Mouse (Mus musculus) adrenal gland, adult 8-10 months (tissue): ENCODE measurements around the gene Bag1. TPM values are rescaled to one million over a fixed set of nuclear protein-coding genes. Genes with fewer than 3 reads are reported as not detected.

Experiments used
- DNase-seq: peaks from one replicate; pipeline ENCODE4 v3.0.0; 2022
- total RNA-seq, 4 experiments: library from RNA; stranded (reverse); gene quantifications; 2 replicates each; pipeline ENCODE4 v1.2.4; 2022

The Bag1 gene
- 100 to 1,000 TPM; 187 to 375 (median 251) TPM for total RNA-seq

DNA sequence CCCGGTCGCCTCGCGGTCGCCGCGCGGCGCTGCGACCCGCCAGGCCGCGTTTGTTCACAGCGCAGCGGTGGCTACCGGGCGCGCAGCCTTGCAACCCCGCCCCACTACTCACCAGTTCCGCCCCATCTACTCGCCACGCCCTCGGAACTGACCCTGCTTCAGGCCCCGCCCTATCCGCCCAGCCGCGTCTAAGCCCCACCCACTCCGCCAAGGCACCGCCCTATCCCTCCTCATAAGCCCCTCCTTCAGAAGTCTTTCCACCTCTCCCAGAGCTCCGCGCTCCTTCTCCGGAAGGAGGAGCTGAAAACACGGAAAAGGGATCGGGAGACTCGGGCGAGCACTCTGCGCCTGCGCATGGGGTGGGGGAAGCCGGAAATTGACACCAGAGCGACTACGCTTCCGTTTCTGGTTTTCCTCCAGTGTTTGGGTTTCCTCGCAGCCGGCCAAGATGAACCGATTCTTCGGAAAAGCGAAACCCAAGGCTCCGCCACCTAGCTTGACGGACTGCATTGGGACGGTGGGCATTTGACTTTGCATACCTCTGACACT, at the start of gene Bag1, which contains the start of gene Chmp5:
TSS of gene Bag1 (minus strand) at position 135 of the 549 bp plus-strand sequence.
TSS of gene Chmp5 (plus strand) at position 248 of the 549 bp plus-strand sequence.
- peak; percentile 99 for DNase-seq

DNA sequence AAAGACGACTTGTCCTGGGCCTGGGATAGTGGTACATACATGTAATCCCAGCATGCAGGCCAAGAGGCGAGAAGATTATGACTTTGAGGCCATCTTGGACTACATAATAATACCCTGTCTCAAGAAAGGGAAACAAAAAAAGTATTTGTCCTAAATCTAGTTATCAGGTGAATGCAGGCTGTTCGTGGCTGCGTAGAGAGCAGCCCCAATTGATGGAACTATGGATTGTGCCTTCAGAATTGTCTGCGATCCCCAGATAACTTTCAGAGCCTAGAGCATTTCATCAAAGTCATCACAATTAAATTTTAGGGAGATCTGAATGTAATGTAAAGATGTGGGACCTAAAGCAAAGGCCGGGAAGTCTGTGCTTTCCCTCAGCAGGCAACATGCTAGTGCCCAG, 48.2 kb upstream of the Bag1 start:
- no peak for DNase-seq

DNA sequence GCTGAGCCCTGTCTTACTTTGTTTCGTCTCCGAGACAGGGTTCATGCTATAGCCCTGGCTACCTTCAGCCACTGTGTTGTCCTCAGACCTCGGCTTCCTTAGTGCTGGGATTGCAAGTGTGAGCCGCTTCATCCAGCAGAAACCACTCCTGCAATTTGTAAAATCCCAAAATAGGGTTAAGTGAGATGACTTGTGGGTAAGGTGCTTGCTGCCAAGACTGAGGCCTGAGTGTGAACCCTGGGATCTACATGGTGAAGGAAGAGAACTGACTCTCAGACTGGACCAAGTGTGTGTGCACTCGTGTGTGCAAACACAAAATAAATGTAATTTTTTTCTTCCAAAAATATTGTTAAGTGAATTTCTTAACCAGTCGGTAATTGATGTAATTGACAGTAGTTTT, 41.5 kb upstream of the Bag1 start:
- no peak for DNase-seq

DNA sequence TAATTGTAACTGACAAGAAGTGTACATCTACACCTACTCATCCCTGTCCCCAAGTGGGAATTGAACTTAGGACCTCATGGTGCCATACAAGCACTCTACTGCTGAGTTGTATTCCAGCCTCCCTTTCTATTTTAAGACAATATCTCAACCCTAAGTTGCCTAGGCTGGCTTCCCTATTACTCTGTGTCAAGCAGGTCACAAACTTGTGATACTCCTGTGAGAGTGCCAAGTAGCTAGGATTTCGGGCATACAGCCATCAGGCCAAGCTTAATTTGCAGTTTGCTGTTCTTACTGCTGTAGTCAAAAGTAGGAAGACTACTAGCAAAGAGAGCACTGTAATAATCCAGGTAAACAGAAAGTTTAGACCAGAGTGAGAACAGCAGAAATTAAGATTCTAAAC, 35.6 kb upstream of the Bag1 start:
- no peak for DNase-seq

DNA sequence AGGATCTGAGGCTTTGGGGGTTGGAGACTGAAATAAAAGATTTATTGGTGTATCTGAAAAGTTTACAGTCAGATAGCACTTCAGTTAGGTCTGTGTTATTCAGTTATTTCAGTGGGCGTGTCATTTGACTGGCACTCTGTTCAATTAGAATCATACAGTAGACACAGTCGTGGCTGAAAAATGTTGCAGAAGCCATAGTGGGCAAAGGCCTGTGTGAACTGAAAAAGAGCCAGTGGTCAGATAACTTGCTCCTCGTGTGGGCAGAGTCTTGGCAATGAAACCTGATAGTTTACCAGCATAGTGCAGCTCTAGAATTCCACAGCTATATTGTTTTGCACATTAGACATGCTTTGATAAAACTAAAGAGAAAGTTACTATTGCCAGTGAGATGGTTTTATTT, 34.4 kb upstream of the Bag1 start:
- DNase-seq: no peak

DNA sequence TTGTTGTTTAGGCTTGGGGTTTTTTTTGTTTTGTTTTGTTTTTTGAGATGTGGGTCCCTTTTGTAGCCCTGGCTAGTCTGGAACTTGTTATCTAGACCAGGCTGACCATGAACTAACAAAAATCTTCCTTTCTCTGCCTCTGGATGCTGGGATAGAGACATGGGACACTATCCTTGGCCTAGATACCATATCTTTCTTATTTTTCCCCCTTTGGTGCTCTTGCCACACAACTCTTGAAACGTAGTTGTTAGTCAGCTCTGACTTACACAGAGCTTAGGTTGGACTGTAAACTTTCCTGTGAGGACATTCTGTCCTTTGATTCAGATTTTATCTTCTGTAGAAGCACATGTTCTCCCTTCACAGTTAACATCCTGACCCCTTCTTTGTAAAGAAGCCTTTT, 31.3 kb upstream of the Bag1 start:
- DNase-seq: no peak

DNA sequence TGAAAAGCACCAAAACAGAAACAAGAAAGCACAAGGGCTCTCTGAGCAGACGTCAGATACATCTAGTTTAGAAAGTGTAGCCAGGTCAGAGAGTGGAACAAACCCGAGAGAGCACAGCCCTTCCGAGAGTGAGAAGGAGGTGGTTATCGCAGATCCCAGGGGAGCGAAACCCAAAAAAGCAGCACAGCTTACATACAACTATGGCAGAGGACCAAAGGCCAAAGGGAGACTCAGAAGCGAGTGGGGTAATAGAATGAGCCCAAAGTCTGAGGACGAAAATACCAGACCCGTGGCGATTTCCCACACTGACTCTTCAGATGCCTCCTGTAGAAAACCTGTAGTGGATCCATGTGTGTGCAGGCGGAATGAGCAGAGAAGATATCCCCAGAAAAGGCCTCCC, 28.6 kb upstream of the Bag1 start:
- DNase-seq: peak; percentile 27

DNA sequence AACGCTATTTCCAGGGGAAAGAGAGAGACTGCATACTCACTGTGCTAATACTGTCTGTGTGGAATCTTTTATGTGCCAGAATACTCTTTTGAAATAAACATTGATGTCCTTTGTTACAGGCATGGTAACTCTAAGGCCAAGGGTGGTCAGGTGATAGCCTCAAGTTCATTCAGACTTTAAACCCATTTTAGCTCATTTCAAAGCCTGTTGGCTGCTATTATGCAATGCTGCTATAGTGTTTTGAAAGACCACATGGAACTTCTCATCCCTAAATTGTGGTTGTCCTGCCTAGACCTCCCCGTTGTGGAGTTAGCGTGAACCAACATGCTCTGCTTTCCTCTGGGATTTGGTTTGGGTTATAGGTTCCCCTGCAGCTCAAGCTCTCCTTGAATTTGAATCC, 27.6 kb upstream of the Bag1 start:
- no peak for DNase-seq

DNA sequence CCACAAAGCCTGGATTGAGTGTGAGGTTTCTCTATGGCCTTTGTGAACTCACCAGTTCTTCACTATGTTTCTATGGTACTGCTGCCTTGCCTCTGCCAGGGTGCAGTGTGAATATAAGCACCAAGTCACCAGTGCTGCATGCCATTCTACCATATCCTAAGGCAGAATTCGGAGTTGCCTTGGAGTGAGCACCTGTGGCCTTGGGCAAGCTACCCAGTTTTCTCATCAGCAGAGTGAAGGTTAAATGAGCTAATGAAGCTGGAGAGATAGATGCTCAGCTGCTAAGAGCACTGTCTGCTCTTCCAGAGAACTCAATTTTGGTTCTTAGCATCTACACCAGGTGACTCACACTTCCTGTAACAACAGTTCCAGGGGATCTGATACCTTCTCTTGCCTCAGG, 25.9 kb upstream of the Bag1 start:
- DNase-seq: peak; percentile 69

DNA sequence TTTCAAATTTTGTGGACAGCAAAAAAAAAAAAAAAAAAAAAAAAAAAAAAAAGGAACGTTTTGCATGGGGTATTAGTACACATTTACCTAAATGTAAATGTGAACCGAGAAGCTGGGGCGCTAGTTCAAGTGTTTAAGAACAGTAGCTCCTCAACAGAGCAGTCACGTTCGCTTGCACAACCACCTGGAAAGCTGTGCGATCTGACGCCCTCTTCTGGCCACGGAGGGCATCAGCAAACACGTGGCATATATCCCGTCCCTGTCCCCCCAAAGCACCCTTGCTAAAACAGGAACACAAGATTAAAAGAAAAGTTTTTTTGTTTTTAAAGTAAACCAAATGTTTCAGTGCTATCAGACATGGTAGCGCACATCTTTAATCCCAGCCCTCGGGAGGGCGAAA, 23.6 kb upstream of the Bag1 start:
- DNase-seq: no peak

DNA sequence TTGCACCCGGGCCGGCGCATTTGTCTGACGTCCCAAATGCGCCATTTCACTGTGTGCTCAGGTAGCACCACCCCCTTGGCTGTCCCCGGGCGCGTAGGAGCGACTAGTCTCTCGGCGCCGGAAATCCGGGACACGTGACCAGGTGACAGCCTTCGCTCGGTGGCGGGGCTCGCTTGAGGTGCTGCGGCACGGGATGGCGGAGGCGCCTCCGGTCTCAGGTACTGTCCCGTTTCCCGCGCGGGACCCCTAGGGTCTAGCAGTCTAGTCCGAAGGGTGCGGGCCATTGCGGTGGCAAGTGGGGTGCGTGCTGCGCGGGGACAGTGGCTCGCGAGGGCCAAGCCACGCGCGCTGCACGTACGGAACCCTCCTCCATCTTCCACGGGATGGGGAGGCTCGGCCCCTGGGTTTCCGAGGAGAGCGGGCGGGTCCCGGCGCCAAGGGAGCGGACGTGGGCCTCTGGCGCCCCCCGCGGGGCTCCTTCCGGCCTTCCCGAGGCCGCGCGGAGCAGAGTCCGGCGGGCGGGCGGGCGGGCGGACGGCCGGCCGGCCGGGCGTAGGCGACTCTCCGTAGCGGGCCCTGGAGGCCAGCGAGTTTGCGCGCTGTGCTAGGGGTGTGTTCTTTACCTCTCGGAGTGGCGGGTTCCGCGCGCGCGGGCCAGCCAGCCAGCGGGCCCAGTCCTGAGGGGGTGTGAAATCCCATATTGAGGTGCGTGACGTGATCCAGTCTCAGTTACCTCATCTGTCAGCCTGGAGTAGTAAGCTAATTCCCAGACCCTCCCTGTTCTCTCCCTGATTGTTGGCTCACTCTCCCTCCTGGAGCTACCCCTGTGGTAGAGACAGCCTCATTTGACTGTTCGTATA, 23.0 kb upstream of the Bag1 start, which contains the start of gene Nfx1:
TSS of gene Nfx1 (plus strand) at position 65 of the 860 bp plus-strand sequence.
- DNase-seq: peak; percentile 95

DNA sequence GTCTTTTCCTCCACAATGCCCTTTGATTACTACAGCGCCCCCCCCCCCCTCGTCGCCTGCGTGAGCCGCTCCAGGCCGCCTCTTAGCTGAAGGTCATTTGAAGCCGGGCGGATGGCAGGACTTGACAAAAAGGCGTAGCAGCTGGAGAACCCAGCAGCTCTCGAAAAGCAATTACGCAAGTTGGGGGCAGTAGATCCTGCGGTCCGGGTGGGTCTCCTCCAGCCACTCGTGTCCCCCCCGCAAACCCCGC, 22.4 kb upstream of the Bag1 start:
- DNase-seq: no peak

DNA sequence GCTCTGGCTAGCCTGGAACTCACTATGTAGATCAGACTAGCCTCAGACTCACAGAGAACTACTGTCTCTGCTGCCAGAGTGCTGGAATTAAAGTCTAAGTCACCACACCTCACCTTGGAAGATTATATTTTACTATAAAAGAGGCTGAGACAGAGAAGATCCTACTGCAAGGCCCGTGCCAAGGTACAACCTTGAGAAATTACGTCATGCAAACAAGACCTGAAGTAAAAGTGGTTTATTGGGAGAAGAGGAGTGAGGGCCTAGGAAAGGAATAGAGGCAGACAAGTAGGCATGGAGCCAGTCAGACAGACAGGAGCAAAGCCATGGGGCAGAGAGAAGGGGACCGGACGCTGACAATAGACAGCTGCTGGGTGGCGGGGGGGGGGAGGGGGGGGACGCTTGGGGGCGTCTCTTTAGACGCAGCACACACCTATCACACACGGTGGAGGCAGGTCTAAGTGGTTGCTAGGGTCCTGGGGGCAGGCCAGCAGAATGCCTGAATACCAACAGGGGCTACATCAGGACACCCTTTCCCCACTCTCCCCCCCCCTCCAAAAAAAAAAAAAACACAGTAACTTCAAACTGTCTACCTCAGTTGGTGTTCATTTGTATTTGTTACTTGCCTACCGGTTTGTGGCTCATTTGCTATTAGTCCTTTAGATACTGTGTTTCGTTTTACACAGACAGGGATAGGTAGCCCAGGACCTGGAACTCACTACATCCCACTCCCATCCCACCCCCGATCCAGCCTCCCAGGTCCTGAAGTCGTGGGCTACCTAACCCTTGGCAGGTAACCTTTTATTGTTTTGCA, 21.9 kb upstream of the Bag1 start:
- no peak for DNase-seq

DNA sequence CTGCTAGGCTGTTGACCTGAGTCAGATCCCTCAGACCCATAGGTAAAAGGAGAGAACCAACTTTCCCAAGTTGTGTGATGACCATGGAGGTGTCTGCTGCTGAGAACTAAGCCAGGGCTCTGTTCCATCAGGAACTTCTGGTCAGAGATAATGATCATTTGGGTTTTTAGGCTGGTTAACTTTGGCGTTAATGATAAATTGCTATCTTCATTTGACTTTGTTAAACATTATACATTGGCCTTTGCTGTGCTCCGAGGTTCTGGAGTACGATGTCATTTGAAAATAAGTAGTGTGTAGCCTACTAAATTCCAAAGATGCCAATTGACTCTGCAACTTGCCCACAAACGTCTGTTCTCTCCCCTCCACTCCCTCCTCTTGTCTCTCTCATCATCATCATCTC, 21.1 kb upstream of the Bag1 start:
- no peak for DNase-seq

DNA sequence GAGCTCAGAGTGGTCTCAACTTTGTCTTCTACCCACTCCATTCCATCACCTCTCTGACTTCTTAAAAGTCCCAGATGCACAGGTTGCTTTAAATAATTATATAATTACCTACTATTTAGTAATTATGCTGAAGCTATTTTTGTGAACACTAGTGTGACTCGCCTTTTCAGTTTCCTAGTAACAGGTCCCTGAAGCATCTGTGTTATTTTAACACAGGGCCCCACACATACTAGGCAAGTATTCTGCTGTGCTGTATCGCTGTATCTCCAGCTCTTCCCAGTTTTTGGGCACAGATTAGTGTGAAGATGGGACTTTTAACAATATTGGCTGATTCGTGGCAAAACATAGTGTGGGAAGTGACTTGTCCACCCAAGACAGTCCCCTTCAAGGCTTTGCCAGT, 15.4 kb upstream of the Bag1 start:
- DNase-seq: no peak

DNA sequence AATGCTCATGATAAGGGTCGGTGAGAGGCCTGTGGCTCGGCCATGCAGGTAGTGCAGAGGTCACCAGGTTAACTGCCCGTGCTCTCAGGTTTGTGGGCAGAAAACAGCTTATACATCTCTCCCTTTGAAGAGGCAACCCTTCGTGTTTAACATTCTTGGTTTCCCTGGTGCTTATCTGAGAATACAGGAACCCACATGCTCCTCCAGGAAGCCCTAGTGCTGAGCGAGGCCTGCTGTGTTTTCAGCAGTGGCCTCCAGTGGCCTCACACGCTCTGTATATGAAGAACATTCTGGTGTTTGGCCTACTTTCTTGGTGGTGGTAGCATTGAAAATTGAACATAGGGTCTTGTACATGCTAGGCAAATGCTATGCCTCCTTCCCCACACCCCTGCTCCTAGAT, 7.8 kb upstream of the Bag1 start:
- DNase-seq: no peak

DNA sequence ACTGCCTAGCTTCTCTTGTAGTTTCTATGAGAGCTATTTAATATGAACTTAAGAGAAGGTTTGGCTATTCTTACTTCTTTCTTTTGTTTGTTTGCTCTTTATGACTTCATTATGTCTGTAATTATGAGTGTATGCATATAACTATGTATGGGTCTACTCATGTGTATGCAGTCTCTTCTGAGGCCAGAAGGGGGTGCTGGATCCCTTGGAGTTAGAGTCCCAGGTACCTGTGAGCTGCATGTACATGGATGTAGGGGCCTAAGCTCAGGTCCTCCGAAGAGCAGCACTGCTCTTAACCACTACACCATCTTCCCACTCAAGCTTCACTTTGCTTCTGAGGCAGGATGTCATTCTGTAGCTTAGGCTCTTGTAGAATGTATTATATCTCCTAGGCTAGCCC, 5.4 kb upstream of the Bag1 start:
- no peak for DNase-seq

DNA sequence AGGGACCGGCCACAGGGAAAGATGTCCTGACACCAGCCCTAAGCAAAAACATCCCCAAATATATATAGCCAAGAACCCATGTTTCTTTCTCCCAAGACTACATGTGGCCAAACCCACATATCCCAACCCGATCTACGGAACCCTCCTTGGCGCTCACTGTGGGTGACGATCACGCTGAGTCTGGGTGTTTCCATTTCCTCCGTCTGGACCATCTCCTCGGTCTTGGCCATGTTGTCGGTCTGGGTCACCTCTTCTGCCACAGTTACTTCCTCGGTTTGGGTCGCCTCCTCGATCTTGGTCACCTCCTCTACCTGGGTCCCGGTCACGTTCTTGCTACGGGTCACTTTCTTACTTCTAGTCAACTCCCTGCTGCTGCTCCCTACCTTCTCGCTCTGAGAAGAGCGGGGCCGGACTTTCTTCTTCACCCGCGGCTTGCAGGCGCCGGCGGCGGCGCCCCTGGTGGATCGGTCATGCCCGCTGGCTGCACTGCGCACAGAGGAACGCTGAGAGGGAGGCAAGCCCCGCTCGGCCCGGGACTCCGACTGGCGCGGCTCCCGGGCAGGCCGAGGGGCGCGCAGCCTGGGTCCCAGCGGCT, 432 bp downstream of the Bag1 start:
- peak; percentile 41 for DNase-seq

DNA sequence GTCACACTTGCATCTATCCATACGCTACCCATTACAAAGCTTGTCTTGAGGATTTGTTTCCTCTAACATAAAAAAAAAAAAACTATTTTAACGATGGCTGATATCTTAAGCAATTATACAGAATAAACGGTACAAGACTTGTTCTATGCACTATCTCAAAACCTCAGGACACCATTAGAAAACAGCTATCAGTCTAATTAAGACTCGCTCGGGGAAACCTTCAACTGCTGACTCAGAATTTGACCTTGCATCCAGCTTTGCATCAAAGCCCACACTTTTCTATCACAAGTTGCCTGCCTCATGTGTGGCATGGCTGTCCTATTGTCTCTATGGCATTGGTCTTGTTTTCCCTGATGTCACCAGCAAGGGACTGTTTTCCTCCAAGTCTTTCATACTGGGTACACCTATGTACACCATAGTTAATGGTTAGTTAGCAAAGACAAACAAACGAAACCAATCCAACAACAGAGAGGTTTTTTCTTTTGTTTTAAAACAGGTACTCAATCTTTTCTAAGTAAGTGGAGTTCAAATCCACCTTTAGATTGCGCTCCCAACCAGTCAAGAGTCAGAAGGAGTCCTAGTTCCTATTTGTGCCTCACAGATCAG, 1.5 kb downstream of the Bag1 start:
- no peak for DNase-seq

DNA sequence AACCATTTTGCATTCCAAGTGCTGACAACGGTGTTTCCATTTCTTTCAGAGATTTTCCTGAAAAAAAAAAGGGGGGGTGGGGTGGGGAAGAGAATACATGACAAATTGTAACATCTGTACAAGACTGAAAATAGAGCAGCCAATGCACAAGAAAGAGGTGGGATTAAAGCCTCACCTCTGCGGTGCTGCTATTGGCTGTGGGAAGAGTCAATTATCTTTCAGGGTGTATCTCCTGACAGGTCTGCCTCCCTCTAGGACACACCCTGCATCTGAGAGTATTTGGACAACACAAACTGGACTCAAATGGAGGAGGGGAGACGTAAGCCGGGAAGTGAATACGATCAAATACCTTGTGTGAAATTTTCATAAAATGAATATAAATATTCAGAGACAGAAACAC, 4.4 kb downstream of the Bag1 start:
- no peak for DNase-seq

DNA sequence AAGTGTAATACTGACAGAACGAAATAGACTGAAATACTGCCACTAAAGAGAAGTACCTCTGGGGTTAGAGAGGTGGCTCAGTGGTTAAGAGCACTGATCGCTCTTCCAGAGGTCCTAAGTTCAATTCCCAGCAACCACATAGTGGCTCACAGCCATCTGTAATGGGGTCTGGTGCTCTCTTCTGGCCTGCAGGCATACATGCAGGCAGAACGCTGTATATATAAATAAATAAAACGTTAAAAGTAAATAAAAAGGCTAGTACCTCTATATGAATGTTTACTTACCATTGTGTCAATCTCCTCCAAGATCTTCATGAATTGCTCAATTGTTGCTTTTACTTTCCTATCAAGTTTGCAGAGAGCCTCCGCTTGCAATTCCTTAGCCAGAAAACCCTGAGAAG, 9.3 kb downstream of the Bag1 start:
- DNase-seq: no peak

DNA sequence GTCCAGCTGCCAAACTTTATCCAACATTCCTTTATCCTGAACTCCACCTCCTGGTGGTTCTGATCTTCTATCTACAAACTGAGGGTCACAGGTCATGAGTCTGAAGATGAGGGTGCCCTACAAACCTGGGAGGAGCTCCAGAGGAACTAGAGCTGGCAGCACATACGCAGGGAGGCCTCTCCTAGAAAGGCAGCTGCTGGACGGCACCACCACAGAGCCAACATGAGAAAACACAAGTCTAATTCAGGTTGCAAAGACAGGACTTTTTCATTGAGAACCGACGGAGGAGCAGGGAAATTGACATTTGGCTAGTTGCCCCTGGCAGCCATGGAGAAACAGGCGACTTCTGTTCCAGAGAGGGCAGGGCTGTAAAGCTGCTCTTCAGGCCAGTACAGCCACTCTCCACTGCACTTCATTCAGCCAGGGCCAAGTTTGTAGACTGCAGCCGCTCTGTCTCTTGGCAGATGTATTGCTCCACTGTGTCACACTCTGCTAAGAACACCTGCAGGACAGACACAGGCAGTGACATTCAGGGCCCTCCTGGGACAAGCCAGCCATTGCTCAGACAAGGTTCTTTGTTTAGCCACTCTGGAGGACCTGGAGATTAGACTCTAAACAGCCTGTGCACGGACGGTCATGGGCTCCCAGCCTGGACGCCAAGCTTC, 11.8 kb downstream of the Bag1 start:
- no peak for DNase-seq
